Mouse (Mus musculus): ENCODE results near the gene Chid1.
A peak's percentile ranks its signal among the peaks of the same experiment; 100 is the strongest.

The Chid1 gene

DNA sequence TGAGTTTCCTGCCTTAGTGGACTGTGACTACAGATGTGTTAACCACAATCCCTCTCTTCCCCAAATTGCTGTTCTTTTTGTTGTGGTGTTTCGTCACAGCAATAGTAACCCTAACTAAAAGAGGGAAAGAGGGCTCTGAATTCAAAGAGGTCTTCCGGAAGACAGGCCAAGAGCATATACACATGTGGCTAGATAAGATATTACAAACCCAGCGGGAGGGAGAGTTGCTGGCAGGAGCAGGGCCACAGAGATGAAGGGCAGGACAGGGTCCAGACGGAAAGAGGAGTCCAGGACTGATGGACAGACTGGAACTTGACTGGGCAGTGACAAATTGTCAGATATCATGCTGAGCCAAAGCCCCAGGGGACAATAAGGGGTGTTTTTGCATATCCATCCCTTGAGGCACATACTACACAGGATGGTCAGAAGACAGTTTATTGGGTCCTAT is 18.7 kb upstream of the Chid1 start:
- no peak for DNase-seq

DNA sequence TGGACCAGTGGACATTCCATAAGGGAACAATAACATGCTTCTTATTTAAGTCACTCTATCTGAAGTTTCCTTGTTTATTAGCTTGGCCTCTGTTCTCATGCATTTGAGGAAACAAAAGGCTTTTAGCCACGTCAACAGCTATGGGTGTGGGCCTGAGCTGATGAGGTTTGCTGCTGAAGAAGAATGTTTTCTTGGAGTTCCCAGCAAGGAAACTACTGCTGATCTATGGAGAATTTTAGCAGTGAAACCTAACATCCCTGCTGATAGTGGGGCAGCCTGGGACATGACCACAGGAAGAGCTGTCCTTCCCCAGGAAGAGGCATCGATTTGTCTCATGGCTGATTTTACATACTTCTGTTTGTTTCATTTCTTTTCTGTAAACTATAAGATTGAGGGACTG is 10.8 kb upstream of the Chid1 start:
- DNase-seq, result no peak

DNA sequence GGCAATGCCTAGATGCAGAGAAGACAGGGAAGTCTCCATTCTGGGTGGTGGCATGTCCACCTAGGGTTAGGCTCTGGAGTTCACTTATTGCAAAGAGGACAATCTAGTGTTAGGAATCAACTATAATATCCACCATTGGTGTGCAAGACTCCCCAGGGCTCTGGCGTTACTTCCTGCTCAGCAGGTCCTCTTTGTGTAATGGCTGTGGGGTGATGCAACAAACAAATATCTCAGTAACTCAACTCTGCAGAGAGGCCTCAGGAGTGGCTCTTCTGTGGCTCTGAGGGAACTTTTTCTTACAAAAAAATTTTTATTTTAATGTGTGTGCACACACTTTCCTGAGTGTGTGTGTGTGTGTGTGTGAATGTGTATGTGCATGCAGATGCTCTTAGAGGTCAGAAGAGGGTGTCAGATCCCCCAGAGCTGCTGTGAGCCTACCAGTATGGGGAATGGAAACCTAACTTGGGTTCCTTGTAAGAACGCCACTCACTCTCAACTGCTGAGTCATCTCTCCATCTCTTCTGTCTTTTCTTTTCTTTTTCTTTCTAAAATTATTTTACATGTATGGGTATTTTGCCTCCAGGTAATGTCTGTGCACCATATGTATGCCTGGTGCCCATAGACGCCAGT is 9.9 kb upstream of the Chid1 start:
- no peak for DNase-seq

- DNase-seq, result peak; percentile 66 to 78
Observed at GRCm38 (mm10) chr7:141544654-141545053, 5.0 kb upstream of the Chid1 start.

GRCm38 (mm10) chr7:141542588-141542987 is 2.9 kb upstream of the Chid1 start:
- DNase-seq, result peak; percentile 45 to 54

DNA sequence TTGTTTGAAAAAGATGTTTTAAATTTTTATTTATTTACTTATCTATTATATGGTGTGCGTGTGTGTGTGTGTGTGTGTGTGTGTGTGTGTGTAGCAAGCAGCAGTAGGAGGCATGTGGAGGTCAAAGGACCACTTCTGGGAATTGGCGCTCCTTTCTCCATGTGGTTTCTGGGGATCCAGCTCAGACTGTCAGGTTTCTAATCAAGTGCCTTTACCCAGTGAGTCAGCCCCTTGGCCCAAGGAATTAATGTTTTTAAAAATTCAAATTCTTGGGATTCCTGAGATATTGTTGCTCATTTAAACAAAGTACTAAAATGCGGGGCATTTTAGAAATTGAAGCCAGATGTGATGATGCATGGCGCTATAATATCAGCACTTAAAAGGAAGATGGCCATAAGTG is 2.0 kb upstream of the Chid1 start:
- DNase-seq, result no peak

DNA sequence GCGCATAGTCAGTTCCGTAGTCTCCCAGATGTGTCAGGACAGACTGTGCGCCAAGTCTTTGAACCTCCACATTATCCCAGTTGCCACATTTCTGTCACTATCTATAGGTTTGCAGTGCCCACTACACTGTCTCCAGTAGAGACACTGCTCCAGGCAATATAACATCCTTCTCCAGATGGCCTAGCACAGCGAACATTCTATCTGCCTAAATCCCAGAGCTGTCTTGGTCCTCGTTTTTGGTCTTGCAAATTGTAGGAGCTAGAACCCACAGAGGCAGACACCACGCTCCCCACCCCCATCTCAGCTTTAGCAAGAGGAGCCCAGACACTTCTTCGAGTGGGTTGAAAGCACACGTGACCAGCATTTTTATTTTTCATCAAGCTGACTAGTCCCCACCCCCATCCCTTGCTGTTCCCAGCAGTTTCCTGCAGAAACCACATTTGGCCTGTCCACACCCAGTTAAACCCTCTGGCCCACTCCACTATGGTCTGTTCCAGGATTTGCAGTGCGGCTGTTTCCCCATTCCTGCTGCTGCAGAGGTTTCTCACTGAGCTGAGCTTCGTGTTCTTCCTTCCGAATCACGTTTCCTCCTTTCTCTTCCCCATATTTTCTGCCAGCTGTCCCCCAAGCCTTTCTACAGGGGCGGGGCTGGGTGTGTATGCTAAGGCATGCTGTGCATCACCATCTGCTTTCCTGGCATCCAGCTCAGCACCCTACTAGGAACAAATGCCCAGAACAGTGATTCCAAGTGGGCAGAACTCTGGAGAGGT is 840 bp upstream of the Chid1 start:
- DNase-seq, result peak; percentile 93 to 95

DNA sequence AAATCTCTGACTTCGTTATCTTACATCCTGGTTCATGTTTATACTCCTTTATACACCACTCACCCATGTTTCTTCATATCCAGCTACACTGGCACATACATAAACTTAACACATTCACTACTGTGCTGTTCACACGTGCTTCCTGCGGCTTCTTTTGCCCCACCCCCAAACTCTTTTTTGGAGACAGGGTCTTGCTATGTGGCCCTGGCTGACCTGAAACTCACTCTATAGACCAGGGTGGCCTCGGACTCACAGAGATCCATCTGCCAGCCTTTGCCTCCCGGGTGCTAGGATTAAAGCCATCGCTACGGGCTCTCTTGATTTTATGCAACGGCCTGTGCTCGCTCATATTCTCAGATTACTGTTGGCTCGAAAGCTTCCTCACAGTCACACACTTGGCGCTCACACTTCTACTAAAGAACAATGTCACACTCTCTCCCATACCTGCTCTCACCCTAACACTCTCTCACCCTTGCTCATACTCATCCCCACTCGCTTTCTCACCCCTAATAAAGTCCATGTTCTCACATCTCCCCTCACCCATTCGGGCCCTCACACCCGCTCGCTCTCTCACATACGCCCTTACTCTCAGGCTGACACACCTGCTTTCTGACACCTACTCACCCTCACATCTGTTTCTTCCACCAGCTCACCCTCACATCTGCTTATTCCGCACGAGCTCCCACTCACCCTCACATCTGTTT is 653 bp downstream of the Chid1 start:
- DNase-seq, result peak in 1 of 2 experiments; percentile 30

DNA sequence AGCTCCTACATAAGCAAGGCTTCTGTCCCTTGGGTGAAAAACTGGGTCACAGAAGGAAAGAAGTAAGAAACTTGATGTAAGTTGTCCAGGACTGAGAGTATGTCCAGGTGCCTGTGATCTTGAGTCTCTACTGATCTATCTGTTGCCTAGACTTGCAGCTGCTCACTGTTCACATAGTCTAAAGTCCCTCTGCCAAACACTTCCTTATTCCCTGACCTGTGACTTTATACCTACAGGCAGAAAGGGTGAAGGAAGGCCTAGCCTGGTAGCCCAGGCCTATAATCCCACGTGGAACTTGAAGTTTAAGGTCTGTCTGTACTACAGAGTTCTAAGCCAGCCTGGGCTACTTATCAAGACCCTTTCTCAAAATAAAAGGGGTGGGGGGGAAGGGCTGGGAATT is 4.1 kb downstream of the Chid1 start:
- no peak for DNase-seq

DNA sequence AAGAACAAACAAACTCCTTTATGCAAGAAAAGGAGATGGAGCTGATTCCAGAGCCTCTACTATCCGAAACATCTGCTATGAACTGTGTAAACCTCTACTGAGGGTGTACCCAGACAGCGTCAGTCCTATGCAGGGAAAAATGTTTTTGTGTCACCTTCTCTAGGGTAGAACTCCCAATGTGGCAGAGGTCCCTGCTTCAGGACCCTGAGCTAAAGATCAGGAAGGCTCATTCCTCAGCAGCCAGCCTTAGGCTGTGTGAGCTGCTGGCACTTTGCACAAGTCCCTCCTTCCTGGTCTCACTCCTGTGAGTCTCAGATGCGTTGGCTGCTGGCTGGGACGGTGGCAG is 14.1 kb downstream of the Chid1 start:
- DNase-seq, result no peak

GRCm38 (mm10) chr7:141524760-141525579 is 14.7 kb downstream of the Chid1 start:
- DNase-seq, result peak; percentile 91 to 92

- no peak for DNase-seq
Observed at GRCm38 (mm10) chr7:141524271-141524670, 15.4 kb downstream of the Chid1 start.

DNA sequence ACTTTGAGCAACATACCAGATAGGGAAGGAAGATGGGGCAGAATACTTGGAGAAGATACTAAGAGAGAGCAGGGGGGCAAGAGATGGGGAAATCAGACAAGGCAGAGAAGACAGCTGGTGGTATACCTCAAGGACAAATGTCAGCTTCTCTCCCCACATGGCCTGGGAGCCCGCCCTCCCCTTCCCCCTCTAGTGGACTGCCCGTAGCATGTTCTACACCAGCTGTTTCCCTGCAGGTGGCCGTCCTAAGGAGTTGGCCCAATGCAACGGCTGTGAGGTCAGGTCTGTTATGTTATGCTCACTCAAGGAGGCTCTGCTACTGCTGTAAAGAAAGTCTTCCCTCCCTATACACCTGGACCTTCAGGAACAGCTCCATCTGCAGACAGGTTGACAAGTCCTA is 16.6 kb downstream of the Chid1 start:
- DNase-seq, result peak; percentile 73 to 83

DNA sequence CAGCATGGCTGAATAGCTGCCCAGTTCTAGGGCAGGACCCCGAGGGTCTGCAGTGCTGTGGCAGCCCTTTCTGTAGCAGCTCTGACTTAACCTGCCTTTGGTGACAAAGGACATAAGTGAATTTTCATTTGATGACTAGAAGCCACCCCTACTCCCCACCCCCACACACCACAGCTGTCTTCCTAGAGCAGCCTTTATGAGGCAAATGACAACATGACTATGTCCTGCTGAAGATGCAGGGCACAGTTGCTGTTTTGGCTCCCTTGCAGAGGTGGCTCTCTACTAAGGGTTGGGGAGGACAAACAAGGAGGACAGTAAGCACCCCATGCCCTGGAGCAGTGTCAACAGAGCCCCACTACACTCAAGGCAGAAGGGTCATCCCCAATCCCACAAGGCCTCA is 19.9 kb downstream of the Chid1 start:
- DNase-seq, result no peak

DNA sequence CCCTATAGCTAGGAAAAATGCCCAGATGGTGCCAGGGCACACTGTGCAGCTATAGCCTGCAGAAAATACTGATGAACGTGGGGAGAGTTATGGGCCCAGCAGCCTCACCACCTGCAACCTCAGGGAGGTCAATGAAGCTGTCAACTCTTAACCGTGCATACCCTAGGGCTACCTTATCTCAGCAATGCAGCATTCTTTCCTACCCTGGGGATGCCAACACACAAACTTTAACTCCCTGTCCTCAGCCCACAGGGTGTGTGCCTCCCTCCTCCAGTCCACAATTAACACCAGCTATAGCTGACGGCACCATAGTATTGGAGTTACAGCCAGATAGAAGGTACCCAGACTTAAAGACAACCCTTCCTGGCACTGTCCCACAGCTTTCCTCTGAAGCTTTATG is 20.7 kb downstream of the Chid1 start:
- DNase-seq, result no peak

DNA sequence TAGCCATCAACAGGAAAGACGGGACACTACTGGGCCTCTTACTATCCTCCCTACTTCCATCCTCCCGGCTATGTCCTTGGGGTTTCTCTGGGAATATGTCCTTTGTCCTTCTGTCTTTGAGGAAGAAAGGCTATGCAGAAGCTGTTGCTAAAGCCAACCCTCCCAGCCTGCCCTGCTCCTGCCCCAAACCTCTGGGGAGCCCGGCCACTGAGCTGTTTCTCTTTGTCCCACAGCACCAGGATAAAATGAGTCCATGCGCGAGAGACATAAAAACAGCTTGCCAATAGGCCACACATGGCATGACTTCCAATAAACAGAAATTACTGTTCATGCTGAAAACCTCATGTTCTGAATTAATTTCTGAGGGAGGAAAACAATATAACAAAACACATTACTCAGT is 21.4 kb downstream of the Chid1 start:
- DNase-seq, result peak in 1 of 2 experiments; percentile 43

DNA sequence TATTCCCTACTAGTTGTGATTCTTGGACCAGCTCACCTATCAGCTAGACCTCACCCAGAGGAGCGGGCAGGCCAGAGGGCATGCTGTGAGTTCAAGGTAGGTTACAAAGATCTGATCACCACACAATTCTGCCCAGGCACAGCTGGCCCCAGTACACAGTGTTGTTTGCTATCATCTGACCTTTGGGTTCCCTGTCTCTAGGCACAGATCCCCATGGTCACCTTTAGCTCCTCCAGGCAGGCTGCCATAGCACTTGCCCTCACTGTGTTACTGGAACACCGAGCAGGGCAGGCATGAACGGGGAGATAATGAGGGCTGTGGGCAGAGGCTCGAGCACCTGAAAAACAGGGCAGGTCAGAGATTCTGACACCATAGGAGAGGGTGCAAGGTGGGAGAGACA is 22.0 kb downstream of the Chid1 start:
- peak in 1 of 2 experiments; percentile 8 for DNase-seq

DNA sequence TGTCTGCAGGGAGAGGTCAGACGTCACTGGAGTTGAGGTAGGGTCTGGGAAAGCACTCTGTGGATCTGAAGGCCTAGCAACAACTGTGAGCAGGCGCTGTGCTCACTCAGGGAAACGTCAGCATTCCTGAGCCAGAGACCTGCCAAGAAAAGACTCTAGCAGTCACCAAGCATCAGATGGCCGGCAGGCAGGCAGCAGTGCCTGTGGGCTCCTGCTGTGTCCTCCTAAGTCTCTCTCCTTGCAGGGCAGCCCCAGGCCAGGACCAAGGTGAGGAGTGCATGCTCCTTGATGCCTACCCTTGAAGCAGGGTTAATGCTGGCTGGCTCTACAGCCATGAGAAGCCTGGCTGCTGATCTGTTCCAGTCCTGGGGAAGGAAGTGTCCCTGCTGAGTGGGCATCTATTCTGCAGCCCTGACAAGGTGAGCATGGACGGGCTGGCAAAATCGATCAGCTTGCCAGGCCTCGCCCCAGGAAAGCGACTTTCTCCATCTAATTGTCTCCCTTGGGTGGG is 28.9 kb downstream of the Chid1 start:
- peak; percentile 65 to 74 for DNase-seq

DNA sequence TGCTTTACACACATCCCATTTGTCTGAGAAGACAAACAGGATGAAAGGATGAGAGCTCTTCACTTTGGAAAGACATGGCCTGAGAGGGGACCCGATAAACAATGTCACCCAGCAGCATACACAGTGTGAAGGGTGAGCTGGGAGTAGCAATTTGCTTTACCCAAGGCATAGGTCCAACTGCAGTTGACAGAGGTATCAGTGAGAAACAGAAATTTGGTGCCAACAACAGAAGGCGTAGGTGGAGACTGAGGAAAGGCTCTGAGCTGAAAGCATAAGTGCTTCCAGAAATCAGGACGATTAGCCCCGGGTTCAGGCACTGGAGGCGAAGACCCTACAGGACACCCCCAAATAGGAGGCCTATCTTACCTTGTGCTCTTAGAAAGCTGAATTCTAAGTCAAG is 29.5 kb downstream of the Chid1 start:
- peak; percentile 56 to 63 for DNase-seq

DNA sequence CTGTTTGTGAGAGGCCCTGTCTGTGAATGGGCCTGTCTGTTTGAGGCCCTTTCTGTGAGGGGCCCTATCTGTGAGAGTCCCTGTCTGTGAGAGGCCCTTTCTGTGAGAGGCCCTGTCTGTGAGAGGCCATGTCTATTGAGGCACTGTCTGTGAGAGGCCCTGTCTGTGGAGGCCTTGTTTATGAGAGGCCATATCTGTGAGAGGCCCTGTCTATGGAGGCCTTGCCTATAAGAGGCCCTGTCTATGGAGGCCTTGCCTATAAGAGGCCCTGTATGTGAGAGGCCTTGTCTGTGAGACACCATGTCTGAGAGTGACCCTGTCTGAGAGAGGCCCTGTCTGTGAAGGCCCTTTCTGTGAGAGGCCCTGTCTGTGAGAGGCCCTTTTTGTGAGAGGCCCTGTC is 31.5 kb downstream of the Chid1 start:
- DNase-seq, result no peak

GRCm38 (mm10) chr7:141506278-141506677 is 33.4 kb downstream of the Chid1 start:
- DNase-seq, result no peak

DNA sequence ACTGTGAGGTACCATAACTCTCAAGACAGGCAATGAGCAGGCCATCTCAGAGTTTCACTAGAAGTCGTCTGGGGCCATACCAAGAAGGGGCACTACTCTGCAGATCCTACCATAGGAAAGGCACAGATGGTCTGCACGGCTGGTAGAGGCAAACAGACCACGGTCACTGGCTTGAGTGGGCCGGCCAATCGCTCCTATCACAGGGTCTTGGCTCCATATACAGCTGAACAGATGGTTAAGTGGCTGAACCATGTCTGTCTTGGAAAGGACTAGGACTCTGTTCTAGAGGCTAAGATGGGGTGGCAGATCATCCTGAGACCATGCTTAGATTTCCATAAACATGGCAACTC is 37.1 kb downstream of the Chid1 start:
- peak; percentile 88 to 92 for DNase-seq

Data from cerebellum, postnatal 10 days (tissue).